Mouse (Mus musculus) retina, adult 2 months (tissue): Measurements from ENCODE around the gene Zfpm1.
A peak's percentile ranks its signal among the peaks of the same experiment; 100 is the strongest.

Experiments used
- DNase-seq: peaks from one replicate; pipeline ENCODE4 v3.0.0-alpha.2; 2012; ENCODE audit warnings: low read depth, low spot score

Gene Zfpm1

DNA sequence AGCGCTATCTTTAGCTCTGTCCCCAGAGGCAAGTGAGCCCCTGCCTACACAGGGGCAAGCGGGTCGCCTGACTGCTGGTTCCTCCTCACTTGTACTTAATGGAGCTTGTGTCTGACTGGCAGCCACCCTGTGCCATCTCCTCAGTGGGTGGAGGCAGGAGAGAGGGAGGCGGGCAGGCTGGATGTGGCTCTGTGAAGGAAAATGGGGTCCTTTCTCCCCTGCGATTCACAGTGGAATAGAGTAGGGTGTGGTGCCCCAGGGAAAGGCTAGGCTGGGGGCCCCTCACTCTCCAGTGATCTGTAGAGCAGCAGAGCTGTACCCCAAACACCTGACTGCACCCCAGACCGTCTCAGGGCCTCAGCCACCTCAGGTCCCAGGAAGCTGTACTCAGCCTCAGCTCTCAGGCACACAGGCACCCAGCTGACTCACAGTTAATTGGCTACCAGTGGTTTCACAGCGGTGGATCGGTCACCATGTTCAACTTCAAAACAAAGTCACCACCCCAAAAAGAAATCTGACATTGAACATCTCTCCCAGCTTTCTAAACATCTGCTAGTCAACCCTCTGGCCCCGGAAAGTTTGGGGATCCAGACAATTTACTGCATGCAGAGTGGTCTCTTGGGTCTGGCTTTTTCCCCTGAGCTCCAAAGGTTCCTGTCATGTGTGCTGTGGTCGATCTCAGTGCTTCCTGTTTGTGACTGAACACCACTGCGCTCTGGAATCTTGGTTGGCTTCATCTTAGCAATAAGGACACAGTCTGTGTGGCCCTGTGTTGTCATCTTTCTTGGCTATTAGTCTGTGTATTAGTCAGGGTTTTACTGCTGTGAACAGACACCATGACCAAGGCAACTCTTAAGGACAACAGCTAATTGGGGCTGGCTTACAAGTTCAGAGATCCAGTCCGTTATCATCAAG lies 63.5 kb downstream of the Zfpm1 start:
- no peak for DNase-seq

DNA sequence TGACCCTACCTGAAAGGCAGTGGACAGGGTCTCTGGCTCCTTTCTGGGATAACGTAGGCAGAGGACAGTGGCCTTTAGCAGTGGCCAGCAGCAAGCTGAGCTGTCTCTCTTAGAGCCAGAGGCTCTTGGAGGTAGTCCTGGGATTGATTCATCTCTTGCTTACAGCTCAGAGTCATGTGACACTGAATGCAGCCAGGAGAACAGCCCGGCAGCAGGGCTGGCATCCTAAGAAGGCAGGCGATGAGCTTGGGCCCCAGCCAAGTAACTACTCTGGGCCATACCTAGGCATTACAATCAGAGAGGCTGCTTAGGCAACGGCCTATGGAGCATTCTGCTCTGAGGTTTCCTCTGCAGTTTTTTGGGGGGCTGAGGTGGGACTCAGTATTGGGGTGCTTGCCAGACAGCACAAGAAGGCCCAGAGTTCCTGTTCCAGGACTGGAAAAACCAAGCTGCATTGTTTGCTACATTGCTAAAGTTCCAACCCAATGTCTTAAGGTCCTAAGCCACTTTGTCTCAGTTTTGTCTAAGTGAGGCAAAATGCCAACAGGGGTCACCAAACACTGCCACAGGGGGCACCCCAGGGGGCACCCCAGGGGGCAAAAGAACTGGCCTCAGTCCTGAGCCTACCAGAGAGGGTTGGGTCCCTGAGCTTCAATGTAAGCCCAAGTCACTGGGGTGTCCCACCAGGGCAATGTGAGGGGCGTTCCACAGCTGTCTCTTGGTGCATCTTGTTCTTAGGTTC lies 66.0 kb downstream of the Zfpm1 start:
- DNase-seq = no peak

DNA sequence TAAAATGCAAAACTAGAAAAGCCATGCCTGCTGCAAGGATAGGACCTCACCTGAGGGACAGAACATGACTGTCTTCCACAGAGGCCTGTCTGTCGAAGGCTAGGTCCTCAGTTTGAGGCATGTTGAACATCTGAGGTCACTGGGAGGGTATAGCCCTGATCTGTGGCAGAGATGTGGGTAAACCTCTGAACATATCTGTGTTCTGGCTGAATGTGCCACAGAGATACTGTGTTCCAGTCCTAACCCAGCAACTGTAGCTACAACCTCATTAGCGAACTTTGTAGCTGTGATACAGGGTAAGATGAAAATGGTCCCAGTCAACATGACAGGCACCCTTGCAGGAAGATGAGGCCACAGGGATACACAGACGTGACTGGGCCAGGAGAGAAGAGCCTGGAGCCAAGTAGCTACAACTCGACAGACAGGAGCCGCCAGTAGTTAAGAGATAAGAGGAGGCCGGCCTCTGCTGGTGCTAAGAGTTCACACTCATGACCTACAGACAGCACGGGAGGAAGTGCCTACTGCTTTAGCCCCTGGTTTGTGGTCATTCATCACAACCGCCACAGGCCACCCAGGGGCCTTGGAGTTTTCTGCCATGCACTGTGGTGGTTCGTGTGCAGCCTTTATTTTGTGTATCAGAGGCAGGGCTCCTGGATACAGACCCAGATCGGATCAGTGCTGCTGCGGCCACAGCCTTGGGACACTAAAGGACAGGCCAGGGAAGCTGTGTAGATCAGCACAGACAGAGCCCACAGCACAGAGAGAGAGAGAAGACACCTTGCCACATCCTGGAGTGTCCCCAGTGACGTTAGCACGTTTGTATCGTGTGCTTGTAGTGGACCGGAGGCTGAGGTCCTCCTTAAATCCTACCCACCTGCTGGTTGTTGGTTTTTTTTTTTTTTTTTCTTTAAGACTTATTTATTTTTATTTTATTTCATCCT lies 67.7 kb downstream of the Zfpm1 start:
- no peak for DNase-seq

DNA sequence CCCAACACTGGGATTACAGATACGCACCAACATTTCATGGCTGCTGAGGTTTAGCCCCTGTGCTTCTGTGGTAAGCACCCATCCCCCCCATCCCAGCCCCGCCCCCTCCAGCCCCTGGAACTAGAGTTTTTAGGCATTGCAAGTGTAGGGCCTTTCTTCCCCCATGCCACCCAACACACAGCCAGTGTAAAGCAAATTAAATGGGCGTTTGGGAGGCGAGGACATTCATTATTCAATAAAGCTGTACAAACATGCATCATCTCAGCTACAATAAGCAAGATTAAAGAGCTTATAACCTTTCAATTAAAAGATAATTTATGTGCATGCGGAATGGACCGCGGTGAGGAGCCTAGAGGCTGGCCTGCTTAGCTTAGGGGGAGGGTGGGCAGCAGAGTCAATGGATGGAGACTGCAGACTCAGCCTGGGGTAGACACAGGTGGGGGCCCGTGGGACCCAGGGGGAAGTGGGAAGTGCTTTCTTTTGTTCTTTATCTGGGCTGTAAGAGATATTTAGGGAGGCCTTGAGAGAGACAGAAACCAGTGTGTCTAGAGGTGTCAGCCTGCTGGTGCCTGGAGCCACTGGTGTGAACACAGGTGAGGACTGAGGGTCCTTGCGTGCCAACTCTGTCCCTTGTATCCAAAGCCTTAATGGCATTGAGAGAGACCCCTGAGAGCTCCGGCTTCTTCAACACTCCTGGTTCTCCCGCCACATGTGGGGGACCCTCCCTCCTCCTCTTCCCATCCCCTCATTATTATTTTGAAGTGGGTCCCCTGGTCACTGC lies 68.6 kb downstream of the Zfpm1 start:
- DNase-seq = no peak

DNA sequence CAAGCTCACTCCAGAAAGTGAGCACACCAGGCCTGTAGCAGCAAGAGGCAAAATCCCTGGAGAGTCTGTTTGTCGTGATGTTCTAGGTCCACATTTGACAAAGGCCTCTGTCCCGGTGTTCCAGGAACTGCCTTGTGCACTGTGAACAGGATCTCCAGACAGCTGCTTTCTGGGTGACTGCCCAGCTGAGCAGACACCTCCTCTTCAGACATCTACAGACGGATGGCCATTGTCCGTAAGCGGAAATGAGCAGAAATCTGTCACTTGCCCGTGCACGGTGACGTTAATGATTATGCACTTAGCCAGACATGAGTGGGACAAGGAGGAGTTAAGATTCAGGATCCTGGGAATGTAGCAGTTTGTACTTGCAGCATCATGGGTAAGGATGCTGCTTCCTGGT lies 72.2 kb downstream of the Zfpm1 start:
- DNase-seq = no peak

DNA sequence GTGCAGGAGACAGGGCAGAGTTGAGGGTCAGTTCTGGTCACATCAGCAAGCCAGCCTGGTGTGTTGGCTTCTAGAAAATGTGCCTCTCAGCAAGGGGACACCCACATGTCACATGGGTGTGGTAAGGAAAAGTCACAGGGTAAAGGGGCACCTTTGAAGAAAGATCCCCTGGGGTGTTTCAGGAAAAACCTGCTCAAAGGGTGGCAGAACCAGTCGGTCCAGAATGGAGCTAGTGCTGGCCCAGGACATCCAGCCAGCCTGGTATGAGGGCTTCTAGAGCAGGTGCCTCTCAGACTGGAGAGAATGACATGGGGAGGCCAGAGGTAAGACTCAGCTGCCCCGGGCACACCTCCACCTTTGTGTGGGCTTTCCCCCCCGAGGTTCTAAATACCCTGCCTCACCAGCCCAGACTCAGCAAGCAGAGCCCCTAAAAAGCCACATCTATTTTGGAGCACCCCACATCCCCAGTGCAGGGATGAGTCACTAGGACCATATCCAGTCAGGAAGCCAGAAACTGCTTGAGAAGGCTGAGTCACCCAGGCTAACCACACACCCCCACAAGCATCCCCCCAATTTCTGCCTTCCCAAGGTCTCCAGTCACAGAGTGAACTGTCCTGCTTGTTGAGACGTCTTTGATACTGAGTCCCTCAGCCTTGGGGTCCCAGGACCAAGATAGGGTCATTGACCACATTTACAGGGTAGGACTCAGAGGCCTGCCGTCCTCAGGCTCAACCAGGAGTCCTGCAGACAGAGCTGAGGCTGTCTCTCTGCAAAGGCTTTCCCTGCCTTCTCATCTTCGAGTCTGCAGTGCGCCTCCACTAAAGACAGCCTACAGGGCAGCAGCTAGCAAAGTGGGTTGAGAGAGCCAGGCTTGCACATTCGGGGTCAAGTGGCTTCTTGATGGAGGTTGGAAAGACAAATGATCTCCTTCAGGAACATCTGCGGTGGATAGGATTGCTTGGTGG lies 74.0 kb downstream of the Zfpm1 start:
- DNase-seq = no peak

DNA sequence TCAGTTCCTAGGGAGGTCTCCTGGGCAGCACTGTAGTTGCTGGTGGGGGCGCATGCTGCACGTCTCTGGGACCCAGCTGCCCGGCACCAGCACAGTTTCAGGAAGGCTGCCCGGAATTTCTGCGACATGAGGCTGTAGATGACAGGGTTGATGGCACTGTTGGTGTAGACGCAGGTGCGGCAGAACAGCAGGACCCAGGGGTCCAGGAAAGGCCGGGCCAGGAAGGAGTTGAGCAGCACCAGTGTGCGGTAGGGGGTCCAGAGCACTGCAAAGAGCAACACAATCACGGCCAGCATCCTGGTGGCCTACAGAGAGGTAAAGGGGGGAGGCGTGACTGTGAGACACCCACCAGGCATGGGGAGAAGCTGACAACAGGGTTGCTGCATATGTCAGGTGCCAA lies 75.3 kb downstream of the Zfpm1 start:
- no peak for DNase-seq

DNA sequence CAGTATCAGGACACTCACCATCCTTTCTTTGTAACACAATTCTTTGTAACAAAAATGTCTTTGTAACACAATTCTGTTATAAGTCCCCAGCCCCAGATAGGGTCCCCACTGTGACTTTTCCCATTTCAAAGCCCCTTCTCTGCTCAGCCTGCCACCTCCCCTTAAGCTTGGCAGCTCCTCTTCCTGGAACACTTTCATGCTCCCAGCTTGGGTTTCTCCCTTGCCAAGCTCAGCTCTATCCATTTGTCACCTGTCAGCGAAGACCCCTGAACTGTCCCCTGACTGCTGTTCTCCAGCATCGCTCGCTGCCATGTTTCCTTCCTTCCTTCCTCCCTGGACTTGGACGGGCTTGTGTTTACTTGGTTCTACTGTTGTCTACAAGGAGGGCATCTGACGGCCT lies 75.7 kb downstream of the Zfpm1 start:
- DNase-seq = no peak

DNA sequence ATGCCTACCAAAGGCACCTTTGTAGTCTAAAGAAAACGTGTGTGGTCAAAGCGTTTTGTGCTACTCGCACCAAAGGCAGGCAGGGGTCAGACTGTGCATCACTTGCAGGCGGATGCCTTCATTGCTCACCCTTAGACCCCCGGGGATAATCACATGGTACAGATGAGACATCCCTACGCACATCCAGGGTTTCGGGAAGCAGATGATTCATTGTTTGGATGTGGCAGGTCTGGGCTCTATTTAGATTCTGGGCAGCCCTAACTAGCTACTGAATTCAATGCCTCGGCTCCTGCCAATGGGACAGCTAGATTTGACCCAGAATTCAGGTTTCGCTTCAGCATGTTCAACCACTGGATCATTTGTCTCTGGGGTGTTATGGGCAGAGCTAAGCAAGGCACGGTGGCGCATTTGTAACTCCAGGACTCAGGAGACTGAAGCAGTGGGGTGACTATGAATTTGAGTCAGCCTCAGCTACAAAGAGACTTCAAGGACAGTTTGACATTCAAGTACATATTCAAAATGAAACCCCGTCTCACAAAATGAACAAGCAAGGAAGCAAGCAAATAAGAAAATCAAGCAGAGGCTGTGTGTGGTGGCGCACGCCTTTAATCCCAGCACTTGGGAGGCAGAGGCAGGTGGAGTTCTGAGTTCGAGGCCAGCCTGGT lies 77.3 kb downstream of the Zfpm1 start:
- DNase-seq = no peak

DNA sequence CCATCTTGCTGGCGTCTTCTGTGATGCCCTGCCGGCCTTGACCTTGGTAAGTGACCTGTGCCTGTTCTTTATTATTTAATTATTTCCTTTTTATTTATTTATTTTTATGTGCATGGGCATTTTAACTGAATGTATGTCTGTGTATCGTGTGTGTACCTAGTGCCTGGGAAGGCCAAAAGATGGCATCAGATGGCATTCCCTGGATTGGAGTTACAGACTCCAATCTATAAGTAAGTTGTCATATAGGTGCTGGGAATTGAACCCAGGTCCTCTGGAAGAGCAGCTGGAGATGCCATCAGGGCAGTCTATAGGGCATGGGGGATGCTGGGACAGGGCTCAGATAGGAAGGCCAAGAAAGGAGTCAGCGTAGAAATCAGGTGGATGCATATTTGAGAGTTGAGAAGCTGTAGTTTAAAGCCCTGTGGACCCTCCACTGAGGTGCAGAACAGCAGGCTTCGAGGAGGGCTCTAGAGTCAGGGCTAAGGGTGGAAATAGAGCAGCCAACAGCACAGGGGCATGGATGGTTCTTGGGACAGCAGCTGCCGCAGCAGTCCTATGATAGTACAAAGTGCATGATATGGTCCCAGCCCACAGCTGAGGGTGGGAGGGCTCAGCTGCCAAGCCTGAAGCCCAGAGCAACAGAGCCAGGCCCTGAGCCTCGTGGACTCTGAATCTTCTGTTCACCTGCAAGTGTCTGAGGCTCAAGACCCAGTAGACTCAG lies 78.9 kb downstream of the Zfpm1 start, which contains the start of gene Trhr2:
Trhr2 (minus strand) TSS at position 51 of the 721 bp plus-strand sequence.
- DNase-seq = no peak

DNA sequence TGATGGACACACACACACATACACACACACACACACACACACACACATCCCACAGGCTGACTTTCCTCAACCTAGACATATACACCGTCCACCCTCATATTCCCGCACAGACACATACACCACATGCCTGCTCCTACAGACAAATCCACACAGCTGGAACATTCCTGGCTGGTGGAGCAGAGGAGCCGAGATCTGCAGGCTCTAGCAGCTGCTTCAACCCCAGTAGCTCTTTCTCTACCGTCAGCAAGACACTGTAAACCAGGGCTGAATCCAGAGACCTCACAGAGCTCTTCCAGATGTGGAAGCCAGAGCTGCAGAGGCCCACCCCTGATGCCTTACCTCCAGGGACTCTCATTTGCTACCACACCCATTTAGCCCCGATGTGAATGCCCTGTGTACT lies 80.3 kb downstream of the Zfpm1 start:
- DNase-seq = no peak

DNA sequence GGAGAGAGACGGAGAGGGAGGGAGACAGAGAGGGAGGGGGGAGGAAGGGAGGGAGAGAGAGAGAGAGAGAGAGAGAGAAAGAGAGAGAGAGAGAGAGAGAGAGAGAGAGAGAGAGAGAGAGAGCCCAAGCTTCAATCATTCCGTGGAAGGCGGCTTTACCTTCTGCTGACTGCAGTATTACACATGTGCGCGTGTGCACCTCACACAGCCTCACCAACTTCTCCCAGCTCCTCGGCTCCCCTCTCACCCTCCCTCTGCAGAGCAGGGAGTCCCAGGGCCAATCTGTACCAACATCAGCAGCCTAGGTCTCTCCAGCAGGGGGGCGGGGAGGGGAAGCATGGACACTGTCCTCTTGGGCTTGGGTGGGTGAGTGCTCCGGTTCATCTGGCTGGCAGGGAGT lies 81.0 kb downstream of the Zfpm1 start:
- DNase-seq = no peak

DNA sequence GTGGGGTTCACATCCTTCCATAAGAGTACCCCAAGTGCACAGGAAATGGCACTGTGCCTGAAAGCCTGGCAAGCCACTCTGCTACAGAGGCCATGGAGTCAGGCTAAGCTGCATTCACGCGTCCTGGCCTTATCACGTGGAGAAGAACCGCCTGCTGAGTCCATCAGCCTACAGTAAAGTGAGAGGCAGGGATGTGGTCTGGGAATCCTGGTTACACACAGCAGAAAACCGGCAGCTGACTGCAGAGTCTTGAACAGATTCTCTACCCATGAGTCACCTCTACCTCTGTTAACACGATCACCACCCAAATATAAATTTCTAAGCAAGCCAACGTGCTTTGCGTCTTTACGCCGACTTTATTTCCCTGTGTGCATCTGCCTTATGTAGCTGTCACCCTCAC lies 86.6 kb downstream of the Zfpm1 start:
- no peak for DNase-seq

DNA sequence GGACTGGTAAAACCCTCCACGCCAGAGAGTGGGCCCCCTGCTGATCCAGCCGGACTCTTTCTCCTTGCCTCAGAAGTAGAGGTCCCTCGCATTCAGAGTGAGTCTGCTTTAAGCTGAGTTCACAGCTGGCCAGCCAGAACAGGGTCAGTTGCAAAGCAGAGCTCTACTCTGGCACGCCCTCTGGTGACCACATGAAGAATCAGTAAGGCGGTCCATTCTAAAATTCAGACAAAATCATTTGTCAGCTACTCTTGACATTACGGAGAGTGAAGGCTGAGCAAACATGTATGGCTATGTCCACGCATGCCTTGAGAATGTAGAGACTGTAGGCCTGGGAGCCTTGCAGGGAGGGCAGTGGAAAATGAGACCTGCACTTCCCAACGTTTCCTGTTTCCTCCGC lies 87.7 kb downstream of the Zfpm1 start:
- peak; percentile 36 for DNase-seq

DNA sequence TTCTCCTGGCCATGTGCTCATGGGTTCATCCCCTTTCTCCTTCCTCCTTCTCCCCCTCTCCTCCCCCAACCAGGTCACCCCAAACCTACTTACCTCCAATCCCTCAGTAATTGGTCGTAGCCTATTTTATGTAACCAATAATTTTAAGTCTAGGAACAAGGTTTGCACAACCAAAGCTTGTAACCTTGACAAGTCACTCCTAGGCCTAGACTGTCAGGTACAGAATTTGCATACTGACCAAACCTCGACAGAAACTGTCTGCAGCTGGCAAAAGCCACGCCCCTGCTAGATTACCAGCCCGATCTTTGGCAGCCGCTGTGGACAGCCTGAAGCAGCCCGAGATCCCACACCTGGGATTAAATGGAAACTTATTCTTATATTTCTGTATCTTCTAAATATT lies 89.8 kb downstream of the Zfpm1 start:
- DNase-seq = no peak

DNA sequence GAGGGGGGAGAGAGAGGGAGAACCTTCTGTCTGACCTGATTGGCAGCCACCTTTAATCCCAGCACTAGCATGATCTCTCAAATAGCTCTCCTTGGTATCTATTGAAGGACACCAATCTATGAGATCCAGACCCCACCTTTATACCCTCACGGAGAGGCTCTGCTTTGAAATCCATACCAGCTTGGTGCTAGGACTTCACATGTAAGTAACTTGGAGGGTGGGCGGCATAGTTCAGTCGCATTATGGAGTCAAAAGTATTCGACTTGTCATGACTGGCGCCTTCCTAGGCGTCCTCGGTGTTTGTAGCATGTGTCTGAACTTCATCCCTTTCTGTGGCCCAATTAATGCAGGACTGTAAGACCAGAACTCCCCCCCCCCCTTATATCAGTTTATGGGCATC lies 93.4 kb downstream of the Zfpm1 start:
- DNase-seq = no peak

DNA sequence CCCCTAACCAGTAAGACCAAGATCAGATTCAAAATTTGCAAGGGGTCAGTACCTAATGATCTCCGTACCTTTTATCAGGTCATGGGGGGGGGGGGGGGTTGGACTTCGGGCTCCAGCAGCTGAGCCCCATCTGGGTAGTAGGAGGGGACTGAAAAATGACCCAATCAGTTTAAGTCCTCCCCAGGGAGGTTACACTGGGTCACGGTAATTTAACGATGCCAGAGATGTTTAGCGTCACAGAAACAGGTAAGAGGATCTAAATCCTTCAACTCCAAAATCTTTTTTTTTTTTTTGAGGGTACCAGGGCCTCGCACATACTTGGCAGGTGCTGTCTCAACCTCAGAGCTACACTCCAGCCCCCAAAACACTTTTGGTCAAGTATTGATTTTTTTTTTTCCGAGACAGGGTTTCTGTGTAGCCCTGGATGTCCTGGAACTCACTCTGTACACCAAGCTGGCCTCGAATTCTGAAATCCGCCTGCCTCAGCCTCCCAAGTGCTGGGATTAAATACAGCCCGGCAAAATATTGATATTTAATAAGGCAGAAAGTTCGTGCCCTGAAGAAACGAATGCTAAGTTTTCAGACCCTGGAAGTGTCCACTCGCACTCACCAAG lies 93.9 kb downstream of the Zfpm1 start:
- no peak for DNase-seq
